Mouse (Mus musculus) adrenal gland, adult 18-20 months (tissue): ENCODE data around the gene Usp39. TPM values are rescaled to one million over a fixed set of nuclear protein-coding genes. Genes with fewer than 3 reads are reported as not detected.

Experiments
- DNase-seq, 2 experiments: peaks; one replicate each; pipeline ENCODE4 v3.0.0; 2021 to 2022; ENCODE audit warnings: low spot score in 2 of 2
- total RNA-seq, 2 experiments: library from RNA; stranded (reverse); gene quantifications; 1 replicate in 1 of 2; 2 replicates in 1 of 2; pipeline ENCODE4 v1.2.3; 2021

The Usp39 gene
- total RNA-seq, 2 experiments from 2014 or later, result 30.9 to 31.7 TPM

DNA sequence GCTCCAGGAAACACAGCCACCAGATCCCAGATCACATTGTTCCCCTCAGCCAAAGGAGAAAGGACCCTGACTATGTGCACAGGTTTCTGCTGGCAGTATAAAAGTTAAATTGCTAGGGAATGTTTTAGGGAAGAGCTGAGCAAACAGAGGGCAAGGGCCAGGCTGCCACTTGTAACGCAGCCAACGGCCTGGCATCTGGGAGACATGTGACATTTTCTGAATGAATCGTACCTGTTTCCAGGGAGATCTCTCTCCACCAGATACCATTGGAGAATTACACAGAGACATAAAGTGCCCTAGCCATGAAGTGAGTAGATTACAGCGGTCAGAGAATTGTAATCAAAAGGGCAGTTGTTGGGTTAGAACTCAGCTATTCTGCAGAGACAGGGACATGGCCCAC lies 28.2 kb upstream of the Usp39 start:
- no peak for DNase-seq

DNA sequence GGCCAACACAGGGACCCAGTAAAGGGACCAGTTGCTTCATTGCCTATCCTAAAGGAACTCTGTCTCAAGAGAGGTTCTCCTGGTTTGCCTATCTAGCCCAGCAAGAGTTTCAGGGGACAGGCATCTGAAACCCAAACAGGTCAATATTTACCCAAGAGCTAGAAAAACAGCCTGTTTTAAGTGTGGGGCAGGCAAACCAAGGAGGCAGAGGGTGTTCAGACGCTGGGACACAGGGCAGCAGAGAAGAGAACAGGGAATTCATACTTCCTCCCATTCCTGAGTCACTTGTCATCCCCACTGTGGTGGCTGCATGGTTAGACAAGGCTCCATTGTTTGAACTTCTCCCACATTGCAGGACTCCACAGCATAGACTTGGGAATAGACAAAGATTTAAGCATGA lies 26.6 kb upstream of the Usp39 start:
- DNase-seq, result no peak

DNA sequence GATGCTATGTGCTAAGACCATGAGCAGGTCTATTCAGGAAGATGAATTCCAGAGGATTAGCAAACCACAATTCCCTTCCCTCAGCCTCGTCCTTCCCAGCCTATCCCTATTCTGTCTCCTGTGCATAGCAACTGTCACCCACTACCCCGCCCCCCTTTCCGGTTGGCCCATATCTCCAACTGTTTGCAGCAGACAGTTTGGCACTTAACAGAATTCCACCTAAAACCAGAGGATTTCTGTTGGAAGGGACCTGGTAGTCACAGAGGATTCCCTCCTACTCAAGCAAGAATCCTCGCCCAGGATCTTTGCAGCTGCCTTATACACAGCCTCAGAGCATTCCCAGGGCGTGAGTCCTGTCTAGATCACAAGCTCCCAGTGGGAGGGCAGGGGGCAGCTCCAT lies 26.2 kb upstream of the Usp39 start:
- DNase-seq, result no peak

DNA sequence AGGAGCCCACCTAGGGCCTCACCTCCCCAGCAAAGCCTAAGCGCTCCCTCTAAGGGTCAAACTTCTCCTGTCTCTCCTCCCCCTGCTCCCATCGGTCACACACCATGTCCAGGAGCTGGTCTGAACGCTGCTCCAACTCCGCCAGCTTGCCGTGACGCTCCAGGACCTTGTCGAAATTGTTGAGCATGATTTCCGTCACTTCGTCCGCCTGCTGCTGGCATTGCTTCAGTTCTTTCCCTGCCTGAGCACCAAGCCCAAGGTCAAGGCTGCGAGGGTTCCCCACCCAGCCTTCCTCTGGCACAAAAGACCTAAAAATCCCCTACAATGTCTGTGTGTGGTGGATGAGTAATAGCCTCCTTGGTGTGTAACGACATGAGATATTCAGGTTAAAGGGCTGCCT lies 25.1 kb upstream of the Usp39 start:
- peak in 1 of 2 experiments; percentile 65 for DNase-seq

DNA sequence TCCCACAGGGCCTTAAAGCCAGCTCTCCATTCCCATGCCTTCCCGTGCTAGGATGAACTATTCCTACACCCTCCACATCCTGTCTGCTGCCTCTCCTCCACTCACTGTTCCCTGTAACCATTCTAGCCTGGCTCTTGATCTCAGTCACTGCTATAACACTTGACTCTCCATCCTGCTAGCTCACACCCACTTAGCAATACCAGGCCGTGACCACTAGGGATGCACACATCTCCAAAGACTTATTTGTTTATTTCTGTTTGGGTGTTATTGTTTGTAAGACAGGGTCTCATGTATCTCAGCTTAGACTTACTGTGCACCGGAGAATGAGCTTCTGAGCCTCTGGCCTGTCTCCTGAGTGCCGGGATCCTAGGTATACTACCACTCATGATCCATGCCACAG lies 24.6 kb upstream of the Usp39 start:
- no peak for DNase-seq

DNA sequence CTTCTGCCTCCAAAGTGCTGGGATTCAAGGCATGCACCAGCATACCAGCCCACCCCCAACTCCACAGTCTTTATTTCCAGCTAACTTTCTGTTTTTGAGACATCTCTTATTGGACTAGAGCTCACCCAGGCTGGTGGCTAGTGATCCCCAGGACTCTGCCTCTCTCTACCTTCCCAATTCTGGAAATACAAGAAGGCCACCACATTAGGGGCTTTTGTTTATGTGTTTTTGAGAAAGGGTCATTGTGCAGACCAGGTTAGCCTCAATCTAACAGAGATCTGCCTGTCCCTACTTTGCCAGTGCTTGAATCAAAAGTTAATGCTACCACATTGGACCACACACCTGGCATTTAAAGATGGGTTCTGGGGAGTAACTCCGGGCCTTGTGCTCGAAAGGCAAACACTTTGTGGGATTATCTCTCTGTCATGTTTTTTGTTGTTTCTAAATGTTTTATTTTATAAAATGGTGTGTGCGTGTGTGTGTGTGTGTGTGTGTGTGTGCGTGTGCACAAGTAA lies 22.5 kb upstream of the Usp39 start:
- no peak for DNase-seq

DNA sequence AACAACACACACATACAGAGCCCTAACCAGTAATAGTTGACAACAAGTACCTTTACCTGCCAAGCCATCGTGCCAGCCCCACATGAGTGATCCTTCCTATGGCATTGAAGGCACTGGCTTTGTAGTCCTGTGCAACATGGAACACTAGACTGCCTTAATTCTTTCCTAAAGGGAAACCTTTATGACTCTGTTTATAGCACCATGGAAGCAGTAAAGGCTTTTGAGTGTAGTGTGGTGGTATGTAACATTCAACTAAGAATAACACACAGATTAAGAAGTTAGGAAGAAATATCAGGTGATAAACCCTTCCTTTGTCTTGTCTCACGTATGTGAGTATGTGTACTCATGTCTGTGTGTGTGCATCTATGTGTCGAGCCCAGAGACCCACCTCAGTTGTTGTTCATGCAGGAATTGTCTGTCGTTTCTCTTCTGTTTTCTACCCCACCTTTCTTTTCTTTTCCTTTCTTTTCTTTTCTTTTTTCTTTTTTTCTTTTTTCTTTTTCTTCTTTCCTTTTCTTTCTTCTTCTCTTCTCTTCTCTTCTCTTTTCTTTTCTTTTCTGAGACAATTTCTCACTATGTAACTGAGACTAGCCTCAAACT lies 22.0 kb upstream of the Usp39 start, which contains the start of gene Rnf181:
Rnf181 (minus strand) TSS at position 113 of the 600 bp plus-strand sequence.
- DNase-seq, result no peak

DNA sequence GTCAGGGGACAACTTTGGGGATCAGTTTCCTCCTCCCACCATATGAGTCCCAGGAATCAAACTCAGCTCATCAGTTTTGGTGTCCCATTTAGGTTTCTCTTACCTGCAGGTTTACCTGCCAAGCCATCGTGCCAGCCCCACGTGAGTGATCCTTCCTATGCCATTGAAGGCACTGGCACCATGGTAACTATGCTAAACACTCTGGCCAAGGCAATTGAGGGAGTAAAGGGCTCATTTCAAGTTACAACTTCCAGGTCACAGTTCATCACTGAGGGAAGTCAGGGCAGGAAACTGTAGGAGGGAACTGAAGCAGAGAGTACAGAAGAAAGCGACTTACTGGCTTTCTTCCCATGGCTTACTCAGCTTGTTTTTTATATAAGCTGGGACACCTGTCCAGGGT lies 21.3 kb upstream of the Usp39 start:
- no peak for DNase-seq

DNA sequence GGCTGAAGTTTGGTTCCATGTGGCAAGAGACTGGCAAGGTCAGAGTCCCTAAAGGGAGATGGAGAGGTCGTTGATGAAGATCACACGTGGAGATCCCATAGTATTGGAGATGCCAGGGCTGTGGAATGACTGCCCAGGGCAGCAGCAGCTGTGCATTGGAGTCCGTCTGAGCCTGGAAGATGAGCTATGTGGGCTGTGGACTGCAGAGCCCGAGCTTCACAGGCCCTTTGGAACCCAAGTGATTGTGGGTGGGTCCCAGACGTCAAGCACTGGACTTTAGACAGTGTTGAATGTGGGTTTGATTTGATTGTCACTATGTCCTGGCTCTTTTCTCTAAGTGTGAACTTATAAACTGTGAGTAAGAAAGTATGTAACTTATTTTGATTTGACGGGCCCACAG lies 20.0 kb upstream of the Usp39 start:
- DNase-seq, result no peak

DNA sequence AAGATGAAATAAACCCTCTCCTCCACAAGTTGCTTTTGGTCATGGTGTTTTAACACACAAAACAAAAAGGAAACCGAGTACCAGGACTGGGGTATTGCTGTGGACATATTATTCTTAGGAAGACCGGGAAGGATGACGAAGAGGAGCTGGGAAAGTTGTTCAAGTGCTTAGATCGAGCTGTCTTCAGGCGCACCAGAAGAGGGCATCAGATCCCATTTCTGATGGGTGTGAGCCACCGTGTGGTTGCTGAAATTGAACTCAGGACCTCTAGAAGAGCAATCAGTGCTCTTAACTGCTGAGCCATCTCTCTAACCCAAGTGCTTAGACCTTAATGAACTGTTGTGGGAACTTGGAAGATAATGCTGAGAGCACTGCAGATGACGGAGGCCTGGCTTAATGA lies 19.0 kb upstream of the Usp39 start:
- no peak for DNase-seq

DNA sequence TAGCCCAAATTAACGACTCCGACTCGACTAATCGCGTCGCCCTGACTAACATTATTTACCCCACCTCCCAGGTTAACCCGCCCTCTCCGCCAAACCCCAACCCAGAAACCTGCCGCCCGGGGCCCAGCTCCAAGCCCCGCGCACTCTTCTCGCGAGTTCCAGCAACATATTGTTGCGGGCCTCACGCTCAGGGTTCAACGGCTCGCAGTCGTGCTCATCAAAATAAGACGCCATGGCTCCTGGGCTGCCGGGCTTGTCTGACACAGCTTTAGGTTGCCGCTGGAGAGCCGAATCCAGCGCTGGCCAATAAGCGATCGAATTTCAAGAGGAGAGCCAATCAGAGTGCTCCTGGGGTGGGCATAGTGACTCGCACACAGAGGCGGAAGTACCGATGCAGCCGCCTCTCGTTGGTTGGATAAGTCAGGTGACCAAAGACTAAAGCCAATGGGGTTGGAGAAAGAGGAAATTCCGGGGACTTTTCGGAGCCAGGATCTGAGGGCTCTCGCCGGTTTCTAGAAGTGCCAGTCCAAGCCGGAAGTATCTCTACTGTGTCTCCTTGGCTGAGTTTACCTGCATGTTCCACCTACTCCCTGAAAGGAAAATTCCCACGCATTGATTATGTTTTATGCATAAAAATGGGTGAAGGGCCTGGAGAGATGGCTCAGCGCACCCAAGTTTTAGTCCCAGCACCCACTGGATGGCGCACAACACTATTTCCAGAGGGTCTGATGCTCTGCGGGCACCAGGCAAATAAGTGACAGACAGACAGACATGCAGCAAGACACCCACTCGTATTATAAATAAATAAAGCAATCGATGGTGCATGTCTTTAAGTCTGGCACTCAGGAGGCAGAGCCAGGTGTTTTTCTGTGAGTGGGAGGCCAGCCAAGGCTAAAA lies 17.4 kb upstream of the Usp39 start:
- peak; percentile 86 for DNase-seq

DNA sequence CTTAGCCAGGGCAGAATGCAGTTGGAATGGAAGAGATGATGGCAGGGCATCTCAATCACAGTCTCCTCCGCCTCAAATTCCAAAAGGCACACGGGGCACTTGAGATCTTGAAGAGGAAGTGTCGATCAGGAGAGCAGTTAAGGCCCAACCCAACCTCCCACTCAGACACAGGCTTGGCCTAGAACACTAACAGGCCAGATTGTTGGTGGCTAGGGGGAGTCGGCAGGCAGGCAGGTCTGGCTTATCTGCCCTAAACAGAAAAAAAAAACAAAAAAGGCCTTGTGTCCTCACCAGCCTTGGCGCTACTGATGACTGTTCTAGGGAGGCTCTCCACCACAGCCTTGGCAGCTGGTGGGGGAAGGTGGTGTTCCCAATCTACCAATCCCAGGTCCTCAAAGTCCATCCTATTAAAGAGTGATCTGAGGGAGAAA lies 16.2 kb upstream of the Usp39 start:
- no peak for DNase-seq

DNA sequence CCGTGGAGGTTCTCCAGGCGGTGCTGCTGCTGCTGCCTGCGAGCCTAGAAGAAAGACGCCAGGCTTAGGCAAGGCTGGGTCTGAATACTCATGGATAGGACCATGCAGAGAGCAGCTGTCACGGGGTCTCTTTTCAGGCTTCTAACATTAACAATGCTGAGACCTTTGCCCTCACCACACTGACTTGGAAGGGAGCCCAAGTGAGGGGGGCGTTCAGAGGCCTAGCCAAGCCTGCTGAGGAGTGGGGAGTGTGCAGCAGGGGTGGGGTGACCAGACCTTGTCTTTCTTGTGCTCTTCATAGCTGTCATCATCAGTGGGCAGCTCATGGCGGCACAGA lies 15.6 kb upstream of the Usp39 start:
- no peak for DNase-seq

DNA sequence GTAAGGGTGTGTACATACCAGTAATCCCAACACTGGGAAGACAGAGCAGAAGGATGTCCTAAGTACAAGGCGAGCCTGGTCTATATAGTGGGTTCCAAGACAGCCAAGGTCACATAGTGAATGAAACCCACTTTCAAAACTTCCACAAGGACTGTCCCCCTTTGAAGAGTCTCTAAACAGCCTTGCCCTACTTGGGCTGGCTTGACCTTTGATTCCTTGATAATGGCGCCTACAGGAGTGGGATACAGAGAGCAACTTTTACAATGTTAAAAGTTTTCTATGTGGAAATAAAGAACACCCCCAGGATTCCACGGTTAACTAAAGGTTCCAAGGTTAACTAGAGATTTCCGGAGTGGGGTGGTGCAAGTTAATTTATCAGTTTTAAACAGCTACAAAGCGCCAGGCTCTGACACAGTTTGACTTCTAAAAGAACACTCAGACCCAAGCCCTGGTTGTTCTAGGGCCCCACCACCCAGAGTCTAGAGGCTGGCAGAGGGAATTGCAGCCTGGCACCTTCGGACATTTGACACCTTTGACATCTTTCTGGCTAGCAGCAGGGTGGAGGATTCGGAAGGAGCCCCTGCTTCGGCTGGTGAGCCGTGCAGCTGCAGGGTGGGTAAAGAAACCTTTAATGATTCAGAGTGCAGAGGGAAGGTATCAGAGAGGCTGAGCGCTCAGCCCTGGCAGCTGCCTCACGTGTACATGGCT lies 15.1 kb upstream of the Usp39 start:
- no peak for DNase-seq

DNA sequence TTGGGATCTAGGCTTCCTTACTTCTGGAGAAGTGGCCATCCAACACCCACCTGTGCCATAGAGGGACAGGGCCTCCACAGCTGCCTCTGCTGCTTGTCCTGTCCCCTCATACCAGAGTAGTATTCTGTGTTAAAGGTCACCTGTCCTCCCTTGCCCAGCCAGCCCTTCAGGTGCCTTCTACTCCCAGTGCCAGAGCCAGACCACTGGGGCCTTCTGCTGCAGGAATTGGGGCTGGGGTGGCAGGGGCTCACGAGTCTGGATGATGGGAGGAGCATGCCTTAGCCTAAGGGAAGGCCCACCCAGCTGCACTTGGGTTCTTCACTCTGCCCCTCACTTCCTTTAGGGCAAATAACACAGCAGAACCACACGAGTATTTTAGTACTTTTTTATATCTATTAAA lies 14.4 kb upstream of the Usp39 start:
- no peak for DNase-seq

DNA sequence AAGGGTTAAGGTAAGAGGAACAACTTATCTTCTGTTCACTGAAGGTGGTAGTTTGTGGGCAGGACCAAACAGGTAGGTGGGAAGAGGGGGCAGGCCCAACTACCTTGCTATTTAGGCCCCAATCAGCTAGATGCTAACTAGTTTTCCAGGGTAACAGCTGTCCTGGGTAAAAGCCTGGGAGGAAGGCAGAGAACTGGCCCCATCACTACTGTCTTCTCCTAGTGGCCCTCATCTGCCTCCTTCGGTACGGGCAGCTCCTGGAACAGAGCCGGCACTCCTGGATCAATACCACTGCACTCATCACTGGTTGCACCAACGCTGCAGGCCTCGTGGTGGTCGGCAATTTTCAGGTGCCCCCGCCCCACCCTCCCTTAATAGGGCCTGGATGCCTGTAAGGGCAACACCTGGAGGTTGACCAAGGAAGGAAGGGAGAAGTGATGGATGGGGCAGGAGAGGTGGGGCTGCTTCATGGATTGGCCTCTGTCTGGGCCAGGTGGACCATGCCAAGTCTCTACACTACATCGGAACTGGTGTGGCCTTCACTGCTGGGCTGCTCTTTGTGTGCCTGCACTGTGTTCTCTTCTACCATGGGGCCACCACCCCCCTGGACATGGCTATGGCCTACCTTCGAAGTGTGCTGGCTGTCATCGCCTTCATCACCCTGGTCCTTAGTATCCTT lies 13.2 kb upstream of the Usp39 start:
- no peak for DNase-seq

DNA sequence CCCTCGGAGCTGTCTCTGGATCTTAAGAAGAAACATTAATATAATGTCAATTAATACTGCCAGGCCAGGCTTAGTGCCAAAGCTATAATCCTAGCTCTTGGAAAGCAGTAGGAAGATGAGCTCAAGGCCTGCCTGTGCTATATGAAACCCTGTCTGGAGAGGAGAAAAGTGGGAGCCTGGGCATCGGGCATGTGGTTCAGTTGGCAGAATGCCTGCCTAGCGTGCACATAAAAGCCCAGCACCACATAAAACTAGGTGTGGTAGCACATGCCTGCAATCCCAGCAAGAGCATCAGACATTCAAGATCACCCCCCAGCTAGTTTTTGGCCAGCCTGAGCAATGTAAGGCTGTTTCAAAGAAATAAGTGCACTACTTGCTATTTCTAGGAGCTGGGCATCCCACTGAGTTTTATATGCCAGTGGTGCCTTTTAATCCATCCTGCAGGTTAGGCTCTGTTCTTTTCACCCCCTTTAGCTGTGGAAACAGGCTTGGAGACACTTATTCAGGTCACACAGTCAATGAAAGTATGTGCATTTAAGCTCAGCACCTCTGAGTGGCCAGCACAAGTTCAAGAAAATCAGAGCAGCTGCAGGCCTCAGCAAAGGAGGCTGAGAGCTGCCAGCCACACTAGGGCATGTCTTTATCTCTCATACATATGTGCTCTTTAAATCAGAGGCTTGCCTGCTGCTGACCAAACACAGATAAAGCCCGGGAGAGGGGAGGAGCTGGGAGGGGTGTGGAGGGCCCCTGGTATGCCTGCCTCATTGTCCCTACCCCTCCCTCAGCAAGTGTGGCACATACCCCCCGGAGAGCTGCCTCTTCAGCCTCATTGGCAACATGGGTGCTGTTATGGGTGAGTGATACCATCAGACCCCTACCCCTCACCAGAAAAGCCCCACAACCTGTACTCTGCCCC lies 12.4 kb upstream of the Usp39 start:
- no peak for DNase-seq

DNA sequence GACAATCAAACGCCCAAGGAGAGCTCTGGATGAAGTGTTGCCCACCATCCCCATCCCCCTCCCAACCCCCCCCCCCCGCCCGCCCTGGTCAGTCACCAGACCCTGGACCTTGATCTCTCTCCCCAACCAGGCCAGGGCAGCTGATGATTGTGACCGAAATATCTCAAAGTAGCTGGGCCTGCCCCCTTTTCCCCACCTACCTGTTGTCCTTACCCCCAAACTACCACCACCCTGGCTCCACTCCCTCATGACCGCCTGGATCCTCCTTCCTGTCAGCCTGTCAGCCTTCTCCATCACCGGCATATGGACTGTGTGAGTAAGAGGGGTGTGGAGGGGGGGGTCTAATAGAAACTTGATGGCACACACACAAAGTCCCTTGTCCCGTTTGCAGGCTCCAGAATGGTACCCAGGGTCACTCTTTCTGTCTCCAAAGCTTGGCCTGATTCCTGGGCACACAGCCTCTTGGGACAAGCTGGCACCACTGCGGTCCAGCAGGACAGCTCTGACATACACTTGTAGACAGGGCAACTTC lies 11.1 kb upstream of the Usp39 start:
- DNase-seq, result no peak

DNA sequence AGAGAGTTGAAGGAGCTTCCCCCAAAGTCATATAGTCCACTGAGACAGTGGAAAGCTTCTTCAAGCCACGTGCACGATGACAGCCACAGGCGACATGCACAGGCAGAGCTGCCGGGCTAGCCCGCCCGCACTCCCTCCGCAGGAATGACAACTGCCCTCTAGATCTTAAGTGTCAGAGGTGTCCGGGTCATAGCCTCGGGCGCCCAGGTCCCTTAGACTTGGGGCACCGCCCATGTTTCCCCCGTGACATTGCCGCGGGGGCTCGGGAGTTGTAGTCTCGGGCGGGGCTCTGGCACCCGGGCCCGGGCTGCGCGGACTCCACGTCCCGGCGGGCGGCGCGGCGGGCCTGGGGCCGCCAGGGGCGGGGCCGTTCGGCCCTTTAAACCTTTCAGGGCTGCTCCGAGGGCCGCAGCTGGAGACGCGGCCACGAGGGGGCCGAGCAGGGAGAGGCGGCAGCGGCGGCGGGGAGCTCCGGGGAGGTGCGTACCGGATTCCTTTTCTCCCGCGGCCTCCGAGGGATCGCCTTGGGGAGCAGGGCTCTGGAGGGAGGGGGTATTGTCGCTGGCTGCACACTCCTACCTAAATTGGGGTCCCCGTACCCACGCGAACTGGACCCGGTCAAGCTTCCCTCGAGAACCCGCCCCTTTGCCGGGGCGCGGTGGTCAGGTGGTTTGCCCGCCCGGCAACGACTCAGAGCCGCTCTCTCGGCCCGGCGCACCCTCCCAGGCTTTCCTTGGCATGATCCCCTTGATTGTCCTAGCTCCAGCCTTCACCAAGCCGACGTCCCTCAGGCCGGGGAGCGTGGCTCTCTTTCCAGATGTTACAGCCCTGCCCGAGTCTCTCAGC lies 10.3 kb upstream of the Usp39 start, which contains the start of gene Tmem150a:
Tmem150a (plus strand) TSS at position 382 of the 846 bp plus-strand sequence.
- DNase-seq, result peak; percentile 75 to 77
